Mouse (Mus musculus): ENCODE data around the gene Ushbp1. TPM values are rescaled to one million over a fixed set of nuclear protein-coding genes. Genes with fewer than 3 reads are reported as not detected.

The Ushbp1 gene
- polyA plus RNA-seq, 1 experiment, result 0.04 TPM

- Histone ChIP-seq H3K27me3 (ENCODE audit: control insufficient read depth, insufficient read depth, insufficient read length) (no peaks in the 10 kb centered on the region), H3K36me3 (ENCODE audit: control insufficient read depth, insufficient read depth) (peaks cover 29% of the 10 kb centered on the region), H3K79me2 (ENCODE audit: control insufficient read depth, insufficient read depth) (peaks cover 22% of the 10 kb centered on the region), H3ac (ENCODE audit: control insufficient read depth, insufficient read length, low read depth) (no peak overlapping the region), H3K4me3 (ENCODE audit: insufficient read depth, poor library complexity, severe bottlenecking) (peak overlapping the region; percentile 84), H3K79me3 (ENCODE audit: low read depth) (peaks cover 6% of the 10 kb centered on the region)
- TF ChIP-seq USF1 (IDR thresholded peaks at IDR 0.05; ENCODE audit: low read depth) (no peak), MAX (IDR thresholded peaks at IDR 0.05) (no peak), MYOG (IDR thresholded peaks at IDR 0.05; ENCODE audit: control insufficient read depth, extremely low read depth, insufficient read length) (no peak), MYOD1 (IDR thresholded peaks at IDR 0.05; ENCODE audit: control insufficient read depth, insufficient read length, low read depth) (no peak), CEBPB (IDR thresholded peaks at IDR 0.05; ENCODE audit: low read depth) (no peak), FOSL1 (IDR thresholded peaks at IDR 0.05; ENCODE audit: insufficient read depth, low read length, poor library complexity, severe bottlenecking) (no peak), CTCF (IDR thresholded peaks at IDR 0.05; ENCODE audit: control insufficient read depth, insufficient read depth, insufficient read length) (no peak)
Measured at GRCm38 (mm10) chr8:71404951-71405351, 9.3 kb upstream of the Ushbp1 start.

- no peak for TF ChIP-seq MYOG (IDR thresholded peaks at IDR 0.05; ENCODE audit: control insufficient read depth, extremely low read depth, insufficient read length)
- Histone ChIP-seq H3K27me3 (ENCODE audit: control insufficient read depth, insufficient read depth, insufficient read length) (no peaks in the 10 kb centered on the region), H3K36me3 (ENCODE audit: control insufficient read depth, insufficient read depth) (peaks cover 27% of the 10 kb centered on the region), H3K4me3 (ENCODE audit: insufficient read depth, poor library complexity, severe bottlenecking) (no peak overlapping the region), H3ac (ENCODE audit: control insufficient read depth, insufficient read length, low read depth) (no peak overlapping the region), H3K79me3 (ENCODE audit: low read depth) (peaks cover 6% of the 10 kb centered on the region), H3K79me2 (ENCODE audit: control insufficient read depth, insufficient read depth) (peaks cover 22% of the 10 kb centered on the region)
Measured at GRCm38 (mm10) chr8:71404011-71404410, 8.4 kb upstream of the Ushbp1 start.

- no peaks in the 10 kb centered on the region for H3K27me3 ChIP-seq (ENCODE audit: control insufficient read depth, insufficient read depth, insufficient read length)
- H3K36me3 ChIP-seq (ENCODE audit: control insufficient read depth, insufficient read depth), result peaks cover 26% of the 10 kb centered on the region
- no peak overlapping the region for H3ac ChIP-seq (ENCODE audit: control insufficient read depth, insufficient read length, low read depth)
- no peak overlapping the region for H3K4me3 ChIP-seq (ENCODE audit: insufficient read depth, poor library complexity, severe bottlenecking)
- TF ChIP-seq MYOG (IDR thresholded peaks at IDR 0.05; ENCODE audit: control insufficient read depth, extremely low read depth, insufficient read length) (no peak), FOSL1 (IDR thresholded peaks at IDR 0.05; ENCODE audit: insufficient read depth, low read length, poor library complexity, severe bottlenecking) (no peak), CEBPB (IDR thresholded peaks at IDR 0.05; ENCODE audit: low read depth) (no peak), MAX (IDR thresholded peaks at IDR 0.05) (no peak), USF1 (IDR thresholded peaks at IDR 0.05; ENCODE audit: low read depth) (no peak), MYOD1 (IDR thresholded peaks at IDR 0.05; ENCODE audit: control insufficient read depth, insufficient read length, low read depth) (no peak), CTCF (IDR thresholded peaks at IDR 0.05; ENCODE audit: control insufficient read depth, insufficient read depth, insufficient read length) (no peak)
- H3K79me3 ChIP-seq (ENCODE audit: low read depth), result peaks cover 6% of the 10 kb centered on the region
- peaks cover 23% of the 10 kb centered on the region for H3K79me2 ChIP-seq (ENCODE audit: control insufficient read depth, insufficient read depth)
Measured at GRCm38 (mm10) chr8:71403107-71403885, 7.7 kb upstream of the Ushbp1 start.

- Histone ChIP-seq H3K79me3 (ENCODE audit: low read depth) (peaks cover 9% of the 10 kb centered on the region), H3ac (ENCODE audit: control insufficient read depth, insufficient read length, low read depth) (no peak overlapping the region), H3K4me3 (ENCODE audit: insufficient read depth, poor library complexity, severe bottlenecking) (no peak overlapping the region), H3K36me3 (ENCODE audit: control insufficient read depth, insufficient read depth) (peaks cover 20% of the 10 kb centered on the region), H3K27me3 (ENCODE audit: control insufficient read depth, insufficient read depth, insufficient read length) (no peaks in the 10 kb centered on the region), H3K79me2 (ENCODE audit: control insufficient read depth, insufficient read depth) (peaks cover 24% of the 10 kb centered on the region)
- no peak for TF ChIP-seq FOSL1 (IDR thresholded peaks at IDR 0.05; ENCODE audit: insufficient read depth, low read length, poor library complexity, severe bottlenecking)
- TF ChIP-seq MAX (IDR thresholded peaks at IDR 0.05), result no peak
- no peak for TF ChIP-seq CTCF (IDR thresholded peaks at IDR 0.05; ENCODE audit: control insufficient read depth, insufficient read depth, insufficient read length)
- TF ChIP-seq CEBPB (IDR thresholded peaks at IDR 0.05; ENCODE audit: low read depth), result no peak
- TF ChIP-seq MYOG (IDR thresholded peaks at IDR 0.05; ENCODE audit: control insufficient read depth, extremely low read depth, insufficient read length), result no peak
- no peak for TF ChIP-seq MYOD1 (IDR thresholded peaks at IDR 0.05; ENCODE audit: control insufficient read depth, insufficient read length, low read depth)
- no peak for TF ChIP-seq USF1 (IDR thresholded peaks at IDR 0.05; ENCODE audit: low read depth)
Measured at GRCm38 (mm10) chr8:71402446-71402964, 6.9 kb upstream of the Ushbp1 start.

- TF ChIP-seq MYOD1 (IDR thresholded peaks at IDR 0.05; ENCODE audit: control insufficient read depth, insufficient read length, low read depth) (no peak), MAX (IDR thresholded peaks at IDR 0.05) (no peak), FOSL1 (IDR thresholded peaks at IDR 0.05; ENCODE audit: insufficient read depth, low read length, poor library complexity, severe bottlenecking) (no peak), USF1 (IDR thresholded peaks at IDR 0.05; ENCODE audit: low read depth) (no peak), MYOG (IDR thresholded peaks at IDR 0.05; ENCODE audit: control insufficient read depth, extremely low read depth, insufficient read length) (no peak), CEBPB (IDR thresholded peaks at IDR 0.05; ENCODE audit: low read depth) (no peak), CTCF (IDR thresholded peaks at IDR 0.05; ENCODE audit: control insufficient read depth, insufficient read depth, insufficient read length) (no peak)
- Histone ChIP-seq H3K4me3 (ENCODE audit: insufficient read depth, poor library complexity, severe bottlenecking) (no peak overlapping the region), H3K79me2 (ENCODE audit: control insufficient read depth, insufficient read depth) (peaks cover 21% of the 10 kb centered on the region), H3K27me3 (ENCODE audit: control insufficient read depth, insufficient read depth, insufficient read length) (no peaks in the 10 kb centered on the region), H3ac (ENCODE audit: control insufficient read depth, insufficient read length, low read depth) (no peak overlapping the region), H3K36me3 (ENCODE audit: control insufficient read depth, insufficient read depth) (peaks cover 13% of the 10 kb centered on the region), H3K79me3 (ENCODE audit: low read depth) (peaks cover 8% of the 10 kb centered on the region)
Measured at GRCm38 (mm10) chr8:71401454-71401853, 5.9 kb upstream of the Ushbp1 start.

Measured in C2C12 (cell line).